Mouse (Mus musculus) liver, embryonic 14.5 days (tissue): ENCODE data around the gene Jup.

Experiments
- CTCF ChIP-seq: IDR thresholded peaks from 2 replicates; pipeline ENCODE4 v1.5.1; 2016; ENCODE audit warnings: antibody characterized with exemption, low read depth, control low read depth
- EP300 ChIP-seq: IDR thresholded peaks from 2 replicates; pipeline ENCODE4 v1.6.1; 2016; ENCODE audit warnings: antibody characterized with exemption, low read depth

DNA sequence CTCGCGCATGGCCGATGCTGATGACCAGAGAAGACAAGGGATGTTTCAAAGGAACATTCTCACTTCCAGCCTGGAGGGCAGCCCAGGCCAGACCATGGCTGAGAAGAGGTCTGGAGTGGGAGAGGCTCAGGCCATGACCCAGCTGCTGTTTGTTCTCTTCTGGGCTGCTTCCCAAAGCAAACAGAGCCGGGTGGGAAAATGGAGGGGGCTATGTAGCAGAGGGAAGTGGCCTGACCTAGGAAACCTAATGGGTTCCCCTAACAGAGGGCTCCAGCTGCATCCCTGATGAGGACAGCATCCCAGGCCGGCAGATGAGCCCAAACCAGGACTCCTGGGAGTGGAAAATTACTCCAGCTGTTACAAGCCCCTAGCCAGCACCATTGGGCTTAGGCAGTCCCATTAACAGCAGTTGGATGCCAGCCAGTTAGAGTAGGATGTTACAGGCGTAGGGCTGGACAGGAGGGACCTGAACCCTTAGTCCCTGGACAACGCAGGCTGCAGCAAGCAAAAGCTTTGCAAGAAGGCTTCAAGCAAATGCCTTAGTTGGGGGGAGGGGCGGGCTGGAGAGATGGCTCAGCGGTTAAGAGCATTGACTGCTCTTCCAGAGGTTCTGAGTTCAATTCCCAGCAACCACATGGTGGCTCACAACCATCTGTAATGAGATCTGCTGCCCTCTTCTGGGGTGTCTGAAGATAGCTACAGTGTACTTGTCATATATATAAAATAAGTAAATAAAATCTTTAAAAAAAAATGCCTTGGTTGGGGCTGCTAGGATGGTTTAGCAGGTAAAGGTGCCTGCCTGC lies 6.3 kb downstream of the Jup start:
- TF ChIP-seq CTCF (no peak), EP300 (no peak)
